Mouse (Mus musculus): ENCODE results near the gene Ykt6.
"Not testable (repeated sequence)": the region's sequence is repeated elsewhere in the genome, so short reads cannot be mapped to it uniquely, and the experiment has no call there.

The Ykt6 gene

DNA sequence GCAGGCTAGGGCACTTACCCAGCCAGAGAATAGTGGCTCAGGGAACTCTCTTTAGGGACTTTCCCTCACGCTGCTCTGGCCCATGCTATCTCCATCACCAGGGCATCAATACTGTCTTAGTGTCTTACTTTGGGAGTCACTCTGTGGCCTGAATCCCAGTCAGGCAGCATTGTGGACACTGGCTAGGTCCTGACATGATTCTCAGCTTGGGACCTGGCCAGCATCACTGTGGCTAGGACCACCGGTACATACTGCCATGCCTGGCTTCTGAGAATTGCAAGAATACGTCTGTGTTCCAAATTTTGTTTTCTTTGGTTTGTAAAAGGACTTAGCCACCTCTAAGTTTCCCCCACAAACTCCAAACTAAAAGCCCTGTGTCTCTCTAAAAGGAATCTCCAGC is 39.4 kb downstream of the Ykt6 start:
- no peak for DNase-seq (ENCODE audit: low spot score in 2 of 2)

GRCm38 (mm10) chr11:5995989-5996388 is 40.5 kb downstream of the Ykt6 start:
- DNase-seq (ENCODE audit: low spot score in 2 of 2) = peak; percentile 68 to 86

GRCm38 (mm10) chr11:5998472-5998871 is 43.0 kb downstream of the Ykt6 start:
- DNase-seq (ENCODE audit: low spot score in 2 of 2) = no peak

- DNase-seq (ENCODE audit: low spot score in 2 of 2) = peak in 1 of 2 experiments; percentile 78
These were observed 44.6 kb downstream of the Ykt6 start for GRCm38 (mm10) chr11:5999832-6000771.

DNA sequence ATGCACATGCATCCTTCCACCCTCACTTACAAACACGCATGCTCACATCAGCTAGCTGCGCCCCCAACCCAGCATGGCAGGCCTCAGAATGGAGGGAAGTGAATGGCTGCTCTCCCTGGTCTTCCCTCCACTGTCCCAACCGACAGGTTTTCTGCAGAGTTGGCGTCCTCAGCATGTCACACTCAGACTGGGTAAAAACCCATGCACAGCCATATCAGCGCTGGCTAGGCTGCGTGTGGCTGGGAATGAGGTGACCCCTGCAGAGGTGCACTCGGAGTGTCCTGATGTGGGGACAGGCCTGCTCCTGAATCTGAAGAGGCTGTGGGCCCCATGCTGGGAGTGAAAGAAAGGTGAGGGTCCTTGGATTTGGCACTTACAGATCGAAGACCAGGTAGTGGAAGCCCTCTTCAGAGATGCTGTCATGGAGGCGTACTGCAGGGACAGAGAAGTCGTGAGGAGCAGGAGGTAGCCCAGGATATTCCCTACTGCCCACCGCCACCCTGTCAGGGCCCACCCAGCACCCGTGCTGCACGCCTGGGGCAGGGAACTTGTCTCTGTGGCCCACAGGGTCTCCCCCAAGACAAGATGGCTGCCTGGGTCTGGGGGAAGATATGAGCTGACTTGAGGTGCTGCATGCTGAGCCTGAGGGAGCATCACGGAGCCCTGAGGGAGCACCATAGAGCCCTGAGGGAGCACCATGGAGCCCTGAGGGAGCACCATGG is 45.6 kb downstream of the Ykt6 start:
- DNase-seq (ENCODE audit: low spot score in 2 of 2) = no peak

GRCm38 (mm10) chr11:6001981-6002649 is 46.6 kb downstream of the Ykt6 start:
- no peak for DNase-seq (ENCODE audit: low spot score in 2 of 2)

DNA sequence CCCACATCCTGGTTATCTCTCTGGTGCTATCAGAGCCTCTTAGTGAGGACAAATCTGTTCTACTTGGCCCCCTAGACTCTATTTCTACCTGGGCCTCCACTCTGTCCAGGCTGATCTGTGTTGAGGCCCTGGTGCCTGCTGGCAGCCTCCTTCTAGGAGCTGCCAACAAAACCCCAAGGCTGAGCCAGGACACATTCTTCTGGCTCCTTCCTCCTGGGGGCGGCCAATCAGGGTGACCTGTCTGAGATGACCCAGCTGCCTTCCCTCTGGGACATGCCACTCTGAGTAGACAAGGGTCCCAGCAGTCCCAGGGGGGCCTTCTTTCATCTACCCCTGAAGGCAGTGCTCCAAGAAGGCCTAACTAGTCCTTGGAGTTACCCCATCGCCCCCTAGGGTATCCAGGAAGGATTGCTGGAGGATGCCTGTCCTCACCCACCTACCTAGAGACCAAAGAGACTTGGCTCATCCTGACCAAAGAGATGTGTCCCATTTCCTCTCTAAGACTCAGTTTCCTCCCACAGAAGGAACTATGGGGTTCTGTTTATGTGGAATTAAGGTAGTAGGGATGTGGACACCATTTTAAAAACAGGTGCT is 47.6 kb downstream of the Ykt6 start:
- DNase-seq (ENCODE audit: low spot score in 2 of 2) = no peak

DNA sequence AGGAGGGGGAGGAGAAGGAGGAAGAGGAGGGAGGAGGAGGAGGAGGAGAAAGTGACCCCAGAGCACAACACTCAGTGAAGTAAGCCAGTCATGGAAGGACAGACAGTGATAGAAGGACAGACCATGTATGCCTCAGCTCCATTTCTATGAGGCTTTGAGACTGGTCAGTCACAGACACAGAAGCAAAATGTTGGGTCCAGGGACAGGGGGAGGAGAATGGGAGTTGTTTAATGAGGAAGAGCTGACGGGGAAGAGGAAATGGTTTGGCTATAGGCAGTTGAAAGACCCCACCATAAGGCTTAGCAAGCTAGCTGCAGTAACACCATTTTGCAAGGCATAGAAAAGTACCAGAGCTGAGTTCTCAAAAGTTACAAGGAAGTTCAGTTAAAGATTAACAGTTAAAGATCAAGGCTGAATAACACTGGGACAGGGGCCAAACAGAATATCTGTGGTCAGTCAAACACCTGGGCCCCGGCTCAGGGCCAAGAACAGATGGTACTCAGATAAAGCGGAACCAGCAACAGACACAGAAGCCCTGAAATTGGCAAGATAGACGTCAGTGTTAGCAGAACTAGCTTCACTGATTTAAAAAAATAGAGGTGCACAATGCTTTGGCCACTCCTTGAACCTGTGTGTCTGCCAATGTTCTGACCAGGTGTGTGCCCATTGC is 50.0 kb downstream of the Ykt6 start:
- not testable (repeated sequence) for DNase-seq (ENCODE audit: low spot score in 2 of 2)

DNA sequence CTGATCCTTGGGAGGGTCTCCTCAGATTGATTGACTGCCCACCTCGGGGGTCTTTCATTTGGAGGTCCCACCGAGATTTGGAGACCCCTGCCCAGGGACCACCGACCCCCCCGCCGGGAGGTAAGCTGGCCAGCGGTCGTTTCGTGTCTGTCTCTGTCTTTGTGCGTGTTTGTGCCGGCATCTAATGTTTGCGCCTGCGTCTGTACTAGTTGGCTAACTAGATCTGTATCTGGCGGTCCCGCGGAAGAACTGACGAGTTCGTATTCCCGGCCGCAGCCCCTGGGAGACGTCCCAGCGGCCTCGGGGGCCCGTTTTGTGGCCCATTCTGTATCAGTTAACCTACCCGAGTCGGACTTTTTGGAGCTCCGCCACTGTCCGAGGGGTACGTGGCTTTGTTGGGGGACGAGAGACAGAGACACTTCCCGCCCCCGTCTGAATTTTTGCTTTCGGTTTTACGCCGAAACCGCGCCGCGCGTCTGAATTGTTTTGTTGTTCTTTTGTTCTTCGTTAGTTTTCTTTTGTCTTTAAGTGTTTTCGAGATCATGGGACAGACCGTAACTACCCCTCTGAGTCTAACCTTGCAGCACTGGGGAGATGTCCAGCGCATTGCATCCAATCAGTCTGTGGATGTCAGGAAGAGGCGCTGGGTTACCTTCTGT is 51.0 kb downstream of the Ykt6 start:
- DNase-seq (ENCODE audit: low spot score in 2 of 2) = not testable (repeated sequence)

DNA sequence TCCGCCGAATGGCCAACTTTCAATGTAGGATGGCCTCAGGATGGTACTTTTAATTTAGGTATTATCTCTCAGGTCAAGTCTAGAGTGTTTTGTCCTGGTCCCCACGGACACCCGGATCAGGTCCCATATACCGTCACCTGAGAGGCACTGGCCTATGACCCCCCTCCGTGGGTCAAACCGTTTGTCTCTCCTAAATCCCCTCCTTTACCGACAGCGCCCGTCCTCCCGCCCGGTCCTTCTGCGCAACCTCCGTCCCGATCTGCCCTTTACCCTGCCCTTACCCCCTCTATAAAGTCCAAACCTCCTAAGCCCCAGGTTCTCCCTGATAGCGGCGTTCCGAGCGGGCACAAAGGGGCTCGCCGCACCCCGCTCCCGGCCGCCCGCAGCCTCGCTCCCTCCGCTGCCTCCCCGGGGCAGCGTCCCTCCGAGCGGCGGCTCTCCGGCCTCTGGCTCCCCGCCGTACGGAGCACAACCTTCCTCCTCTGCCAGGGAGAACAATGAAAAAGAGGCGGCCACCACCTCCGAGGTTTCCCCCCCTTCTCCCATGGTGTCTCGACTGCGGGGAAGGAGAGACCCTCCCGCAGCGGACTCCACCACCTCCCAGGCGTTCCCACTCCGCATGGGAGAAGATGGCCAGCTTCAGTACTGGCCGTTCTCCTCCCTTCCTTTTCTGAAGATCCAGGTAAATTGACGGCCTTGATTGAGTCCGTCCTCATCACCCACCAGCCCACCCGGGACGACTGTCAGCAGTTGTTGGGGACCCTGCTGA is 51.7 kb downstream of the Ykt6 start:
- not testable (repeated sequence) for DNase-seq (ENCODE audit: low spot score in 2 of 2)

DNA sequence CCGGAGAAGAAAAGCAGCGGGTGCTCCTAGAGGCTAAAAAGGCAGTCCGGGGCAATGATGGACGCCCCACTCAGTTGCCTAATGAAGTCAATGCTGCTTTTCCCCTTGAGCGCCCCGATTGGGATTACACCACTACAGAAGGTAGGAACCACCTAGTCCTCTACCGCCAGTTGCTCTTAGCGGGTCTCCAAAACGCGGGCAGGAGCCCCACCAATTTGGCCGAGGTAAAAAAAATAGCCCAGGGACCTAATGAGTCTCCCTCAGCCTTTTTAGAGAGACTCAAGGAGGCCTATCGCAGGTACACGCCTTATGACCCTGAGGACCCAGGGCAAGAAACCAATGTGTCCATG is 52.3 kb downstream of the Ykt6 start:
- not testable (repeated sequence) for DNase-seq (ENCODE audit: low spot score in 2 of 2)

DNA sequence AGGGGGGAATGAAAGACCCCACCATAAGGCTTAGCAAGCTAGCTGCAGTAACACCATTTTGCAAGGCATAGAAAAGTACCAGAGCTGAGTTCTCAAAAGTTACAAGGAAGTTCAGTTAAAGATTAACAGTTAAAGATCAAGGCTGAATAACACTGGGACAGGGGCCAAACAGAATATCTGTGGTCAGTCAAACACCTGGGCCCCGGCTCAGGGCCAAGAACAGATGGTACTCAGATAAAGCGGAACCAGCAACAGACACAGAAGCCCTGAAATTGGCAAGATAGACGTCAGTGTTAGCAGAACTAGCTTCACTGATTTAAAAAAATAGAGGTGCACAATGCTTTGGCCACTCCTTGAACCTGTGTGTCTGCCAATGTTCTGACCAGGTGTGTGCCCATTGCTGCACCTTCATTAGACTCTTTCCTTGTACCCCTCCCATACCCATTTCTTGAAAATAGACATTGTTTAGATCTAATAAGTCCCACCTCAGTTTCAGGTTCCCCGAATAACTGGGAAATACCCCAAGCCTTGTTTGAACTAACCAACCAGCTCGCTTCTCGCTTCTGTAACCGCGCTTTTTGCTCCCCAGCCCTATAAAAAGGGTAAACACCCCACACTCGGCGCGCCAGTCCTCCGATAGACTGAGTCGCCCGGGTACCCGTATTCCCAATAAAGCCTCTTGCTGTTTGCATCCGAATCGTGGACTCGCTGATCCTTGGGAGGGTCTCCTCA is 55.4 kb downstream of the Ykt6 start:
- DNase-seq (ENCODE audit: low spot score in 2 of 2) = not testable (repeated sequence)

DNA sequence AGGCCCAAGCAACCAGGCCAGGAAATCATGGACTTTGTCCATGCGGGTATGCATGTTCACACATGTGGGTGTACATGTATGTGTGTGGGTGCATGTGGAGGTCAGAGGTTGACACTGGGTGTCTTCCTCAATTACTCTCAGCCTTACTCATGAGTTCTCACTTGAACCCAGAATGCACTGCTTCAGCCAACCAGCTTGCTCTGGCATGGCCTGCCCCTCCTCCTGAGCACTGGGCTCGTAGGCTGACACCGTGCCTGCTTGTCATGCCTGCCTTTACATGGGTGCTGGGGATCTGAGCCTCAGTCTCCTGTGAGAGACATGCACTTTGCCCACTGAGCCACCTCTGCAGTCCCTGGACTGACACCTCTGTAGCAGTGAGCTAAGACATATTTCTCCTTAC is 56.4 kb downstream of the Ykt6 start:
- no peak for DNase-seq (ENCODE audit: low spot score in 2 of 2)

DNA sequence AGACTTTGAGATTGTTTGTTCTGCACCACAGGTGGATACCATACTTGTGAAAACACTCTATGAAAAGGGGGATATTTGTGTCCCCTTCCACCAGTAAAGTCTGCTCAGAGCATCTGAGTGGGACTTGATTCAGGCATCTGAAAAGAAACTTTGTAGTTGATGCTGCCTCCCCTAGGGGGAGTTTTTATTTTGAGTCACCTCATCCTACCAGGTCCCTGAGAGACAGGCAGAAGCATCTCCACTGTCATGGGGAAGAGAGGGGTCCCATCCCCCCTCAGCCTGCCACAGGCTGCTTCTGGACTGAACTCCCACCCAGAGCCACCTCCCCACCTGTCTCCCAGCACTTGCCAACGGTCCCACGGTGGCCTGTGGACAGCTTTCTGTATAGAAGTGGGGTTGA is 57.9 kb downstream of the Ykt6 start:
- no peak for DNase-seq (ENCODE audit: low spot score in 2 of 2)

DNA sequence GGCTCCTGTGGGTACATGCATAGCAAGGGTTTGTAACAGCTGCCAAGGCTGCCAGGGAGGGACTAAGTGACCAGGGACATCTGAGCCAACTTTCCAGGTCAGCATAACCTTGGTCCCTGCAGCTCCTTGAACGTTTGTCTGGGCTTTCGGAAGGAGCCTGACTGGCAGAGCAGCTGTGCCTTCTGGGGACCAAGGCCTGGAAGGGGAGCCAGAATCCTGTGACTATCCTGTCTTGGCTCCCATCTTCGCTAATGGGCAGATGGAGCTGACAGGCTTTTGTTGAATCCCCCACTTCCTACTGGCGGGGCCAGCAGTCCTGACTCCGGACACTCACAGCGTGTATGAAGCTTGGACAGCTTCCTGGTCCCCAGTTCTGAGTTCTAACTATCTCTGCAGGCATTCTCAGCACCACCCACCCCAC is 59.5 kb downstream of the Ykt6 start:
- no peak for DNase-seq (ENCODE audit: low spot score in 2 of 2)

- no peak for DNase-seq (ENCODE audit: low spot score in 2 of 2)
These were observed 60.9 kb downstream of the Ykt6 start for GRCm38 (mm10) chr11:6016368-6016767.

DNA sequence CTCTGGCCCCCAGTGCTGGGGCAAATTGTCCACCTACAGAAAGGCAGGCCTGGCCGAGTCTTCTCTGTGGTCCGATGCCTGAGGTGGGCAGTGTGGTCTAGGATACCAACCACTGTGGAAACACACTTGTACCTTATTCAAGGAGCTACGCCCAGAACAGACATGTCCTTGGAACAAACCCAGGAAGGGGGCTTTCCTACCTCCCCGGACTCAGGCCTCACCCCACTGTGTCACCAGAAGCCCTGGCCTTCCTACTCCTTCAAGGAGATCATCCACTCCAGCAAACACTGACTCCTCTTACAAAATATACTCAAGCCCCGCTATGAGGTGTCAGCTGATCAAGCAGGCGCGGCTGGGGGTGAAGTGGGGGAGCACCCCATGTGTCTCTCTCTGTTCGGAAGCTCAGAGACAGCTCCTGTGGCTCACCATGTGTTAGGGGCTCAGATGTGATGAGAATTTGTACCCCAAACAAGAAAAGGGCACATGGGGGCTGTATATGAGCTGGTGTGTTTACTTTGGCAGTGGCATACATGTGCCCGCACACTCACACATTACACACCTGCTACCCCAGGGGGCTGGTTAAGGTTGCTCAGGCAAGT is 61.4 kb downstream of the Ykt6 start:
- DNase-seq (ENCODE audit: low spot score in 2 of 2) = no peak
